Mouse (Mus musculus) bone marrow macrophage, adult 2 months (primary cell): ENCODE measurements around the gene Crlf1. TPM values are rescaled to one million over a fixed set of nuclear protein-coding genes. Genes with fewer than 3 reads are reported as not detected.

Experiments used
- H3K27ac ChIP-seq: 2 replicates; pipeline ENCODE4 v1.5.1; 2012; ENCODE audit warnings: low read depth, low read length; ENCODE audit not compliant: insufficient read depth
- H3K4me1 ChIP-seq: 2 replicates; pipeline ENCODE4 v1.6.1; 2012; ENCODE audit warnings: low read length; ENCODE audit not compliant: control insufficient read depth, insufficient read depth
- H3K4me3 ChIP-seq: 2 replicates; pipeline ENCODE4 v1.5.1; 2012; ENCODE audit warnings: mild to moderate bottlenecking, low read length, moderate library complexity; ENCODE audit not compliant: insufficient read depth
- CTCF ChIP-seq: IDR thresholded peaks from 2 replicates; pipeline ENCODE4 v1.5.1; 2012; ENCODE audit warnings: low read depth, mild to moderate bottlenecking, low read length, moderate library complexity
- POLR2A ChIP-seq: IDR thresholded peaks from 2 replicates; pipeline ENCODE4 v1.6.1; 2012; ENCODE audit warnings: mild to moderate bottlenecking, low read depth, low read length, borderline replicate concordance
- polyA plus RNA-seq: library from polyadenylated mRNA; stranded (reverse); fragments of >200 nt; gene quantifications from 2 replicates; pipeline ENCODE4 v1.2.4, GENCODE M21; 2012; ENCODE audit not compliant: missing spikeins, insufficient read depth, insufficient read length

Crlf1 gene
- polyA plus RNA-seq, 1 experiment, result 1.0 TPM

DNA sequence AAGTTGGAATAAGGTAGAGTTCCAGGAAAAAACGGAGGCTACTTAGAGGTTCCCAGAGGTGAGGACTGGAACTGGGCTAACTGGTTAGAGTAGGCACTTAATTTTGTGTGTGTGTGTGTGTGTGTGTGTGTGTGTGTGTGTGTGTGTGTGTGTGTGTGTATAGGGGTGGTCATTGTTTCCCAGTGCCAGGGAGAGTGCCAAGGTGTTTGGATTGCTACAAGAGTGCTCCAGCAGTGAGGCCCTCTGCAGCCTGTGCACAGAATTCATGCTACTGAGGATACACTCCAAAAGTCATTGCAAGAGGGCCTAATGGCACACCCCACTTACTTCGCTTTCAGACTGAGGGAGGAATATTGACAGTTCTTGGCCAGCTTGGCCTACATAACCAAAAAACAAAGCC is 10.0 kb upstream of the Crlf1 start:
- Histone ChIP-seq H3K27ac (no peak overlapping the region), H3K4me1 (no peaks in the 10 kb centered on the region; the same call in 1 of the 2 replicates), H3K4me3 (no peak overlapping the region)
- TF ChIP-seq CTCF, result no peak
- no peak for TF ChIP-seq POLR2A

GRCm38 (mm10) chr8:70486191-70486681 is 6.7 kb upstream of the Crlf1 start:
- Histone ChIP-seq H3K4me1 (no peaks in the 10 kb centered on the region; the same call in 1 of the 2 replicates), H3K4me3 (no peak overlapping the region), H3K27ac (no peak overlapping the region)
- TF ChIP-seq POLR2A (no peak), CTCF (no peak)

GRCm38 (mm10) chr8:70486941-70487520 is 5.9 kb upstream of the Crlf1 start, which contains the start of gene Tmem59l:
Gene Tmem59l (minus strand): TSS chr8:70487358.
- Histone ChIP-seq H3K27ac (no peak within 1 kb of the TSS), H3K4me3 (peak within 1 kb of the TSS; percentile 29; the same call in 1 of the 2 replicates), H3K4me1 (no peaks in the 10 kb centered on the region; the same call in 1 of the 2 replicates)
- TF ChIP-seq POLR2A (no peak), CTCF (no peak)

- TF ChIP-seq CTCF (no peak), POLR2A (no peak)
- peak overlapping the region; percentile 29 for H3K4me3 ChIP-seq
Measured at GRCm38 (mm10) chr8:70487993-70488796, 4.8 kb upstream of the Crlf1 start.

DNA sequence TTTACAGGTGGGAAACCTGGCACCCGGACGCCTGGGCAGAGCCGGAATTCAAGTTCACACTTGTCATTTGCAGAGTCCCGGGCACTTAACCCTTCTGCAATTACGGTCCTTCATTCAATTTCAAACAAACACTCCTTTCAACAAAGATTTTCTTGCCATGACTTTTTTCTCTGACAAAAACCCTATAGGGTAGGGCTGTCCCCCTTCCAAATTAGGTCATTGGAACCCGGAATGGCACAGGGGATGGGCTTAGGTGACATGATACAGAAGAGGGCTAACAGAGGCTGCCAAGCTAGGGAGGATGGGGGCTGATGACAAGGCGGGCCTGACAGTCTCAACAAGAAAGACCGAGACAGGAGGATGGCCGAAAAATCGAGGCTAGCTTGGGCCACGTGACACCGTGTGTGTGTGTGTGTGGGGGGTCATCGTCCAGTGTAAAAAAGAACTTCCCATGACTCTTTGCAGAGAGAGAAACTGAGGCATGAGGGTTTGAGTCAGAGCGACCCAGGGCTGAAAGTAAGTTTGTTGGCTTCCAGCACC is 4.0 kb upstream of the Crlf1 start:
- H3K27ac ChIP-seq, result no peak overlapping the region
- H3K4me1 ChIP-seq, result no peaks in the 10 kb centered on the region; the same call in 1 of the 2 replicates
- H3K4me3 ChIP-seq, result no peak overlapping the region
- TF ChIP-seq POLR2A, result no peak
- no peak for TF ChIP-seq CTCF

More at GRCm38 (mm10) chr8:70487993-70488796, 4.8 kb upstream of the Crlf1 start:
- H3K27ac ChIP-seq, result no peak overlapping the region
- no peaks in the 10 kb centered on the region; the same call in 1 of the 2 replicates for H3K4me1 ChIP-seq

DNA sequence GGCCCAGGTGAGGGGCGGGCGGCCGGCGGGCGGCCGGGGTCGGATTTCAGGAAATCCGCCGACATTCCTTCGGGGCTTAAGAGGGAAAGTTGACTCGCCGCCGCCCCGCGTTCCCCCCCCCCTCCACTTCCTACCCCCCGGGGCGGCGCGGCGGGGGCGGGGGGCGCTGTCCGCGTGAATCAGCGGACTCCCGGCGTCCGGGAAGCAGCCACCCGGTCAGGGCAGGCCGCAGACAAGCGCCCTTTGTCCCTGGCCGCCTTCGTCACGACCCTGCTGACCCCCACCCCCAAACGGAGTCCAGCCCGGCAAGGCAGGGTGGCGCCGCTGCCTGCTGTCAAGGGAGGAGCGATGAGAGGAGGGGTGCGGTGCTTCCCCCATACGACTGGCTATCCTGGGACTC is 3.4 kb upstream of the Crlf1 start:
- no peak overlapping the region for H3K27ac ChIP-seq
- TF ChIP-seq CTCF (no peak), POLR2A (no peak)
- no peaks in the 10 kb centered on the region; the same call in 1 of the 2 replicates for H3K4me1 ChIP-seq
- no peak overlapping the region for H3K4me3 ChIP-seq

- H3K4me3 ChIP-seq, result no peak overlapping the region
- H3K27ac ChIP-seq, result no peak overlapping the region
- no peaks in the 10 kb centered on the region; the same call in 1 of the 2 replicates for H3K4me1 ChIP-seq
- TF ChIP-seq CTCF, result no peak
- no peak for TF ChIP-seq POLR2A
Measured at GRCm38 (mm10) chr8:70490061-70490879, 2.7 kb upstream of the Crlf1 start.

DNA sequence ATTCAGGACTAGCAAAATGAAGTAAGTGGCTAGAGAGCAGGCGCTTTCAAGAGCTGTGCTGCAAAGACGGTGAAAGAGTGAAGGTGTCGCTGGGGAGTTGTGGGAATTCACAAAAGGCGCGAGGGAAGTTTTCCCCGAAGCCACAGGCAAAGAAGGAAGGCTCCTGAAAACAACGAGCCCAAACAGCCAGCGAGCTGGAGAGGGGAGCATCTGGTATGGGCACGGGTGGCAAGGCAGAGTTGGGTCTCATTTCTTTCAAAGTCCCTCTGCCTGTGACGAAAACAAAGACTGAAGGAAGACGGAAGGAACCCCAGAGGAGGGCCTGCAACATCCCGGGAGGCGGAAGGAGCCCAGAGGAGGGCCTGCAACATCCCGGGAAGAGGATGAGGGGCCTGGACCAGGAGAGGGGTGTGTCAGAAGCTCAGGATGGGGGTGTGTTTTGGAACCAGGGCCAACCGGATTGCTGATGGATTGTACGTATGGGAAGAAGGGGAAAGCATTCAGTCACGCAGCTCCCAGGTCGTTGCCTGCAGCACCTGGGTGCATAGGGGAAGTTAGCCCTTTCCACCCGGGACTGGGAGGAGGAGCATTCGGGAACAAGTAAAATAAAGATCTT is 2.0 kb upstream of the Crlf1 start:
- Histone ChIP-seq H3K27ac (no peak overlapping the region), H3K4me1 (no peaks in the 10 kb centered on the region; the same call in 1 of the 2 replicates), H3K4me3 (no peak overlapping the region)

DNA sequence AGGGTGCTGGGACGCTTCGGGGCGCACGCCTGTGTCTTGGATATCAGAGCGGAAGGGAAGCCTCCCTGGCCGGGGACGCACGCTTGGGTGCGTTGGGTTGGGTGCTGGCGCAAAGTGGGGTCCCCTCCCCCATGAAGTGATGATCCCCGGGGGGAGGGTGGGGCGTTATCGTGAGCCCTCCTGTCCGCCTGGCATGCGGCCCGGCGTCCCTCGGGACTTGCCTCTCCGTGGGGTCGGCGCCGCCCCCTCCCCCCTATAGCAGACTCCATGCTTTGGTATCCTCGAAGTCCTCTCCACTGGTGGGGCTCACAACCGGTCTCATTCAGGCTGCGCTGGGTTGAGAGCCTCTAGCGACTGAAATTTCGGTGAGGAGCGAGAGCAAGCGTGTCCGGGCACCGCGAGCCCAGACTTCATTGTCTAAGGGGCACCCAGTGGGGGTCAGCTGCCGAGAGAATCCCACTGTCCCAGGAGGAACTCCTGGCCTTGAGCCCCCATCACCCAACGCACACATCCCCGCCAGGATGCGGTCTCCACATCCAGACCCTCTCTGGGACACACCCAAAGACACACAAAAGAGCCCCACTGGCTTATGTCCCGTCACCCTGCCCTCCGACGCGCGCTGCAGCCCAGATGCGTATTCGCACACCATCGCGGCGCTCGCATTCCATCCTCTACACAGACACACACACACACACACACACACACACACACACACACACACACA is 896 bp downstream of the Crlf1 start:
- H3K27ac ChIP-seq, result no peak overlapping the region
- no peak overlapping the region for H3K4me3 ChIP-seq
- TF ChIP-seq CTCF (no peak), POLR2A (no peak)
- H3K4me1 ChIP-seq, result no peaks in the 10 kb centered on the region

More for the DNA sequence above, 2.0 kb upstream of the Crlf1 start:
- no peak for TF ChIP-seq POLR2A
- TF ChIP-seq CTCF, result no peak
